Mouse (Mus musculus) lung, adult 2 months (tissue): ENCODE measurements around the gene Lrrc15. TPM values are rescaled to one million over a fixed set of nuclear protein-coding genes. Genes with fewer than 3 reads are reported as not detected.

ENCODE experiments used
- DNase-seq: peaks from one replicate; pipeline ENCODE4 v3.0.0; 2022
- H3K4me1 ChIP-seq: fragments of 200-500 bp; 2 replicates; pipeline ENCODE4 v1.6.1; 2011; ENCODE audit warnings: low read length; ENCODE audit not compliant: control insufficient read depth, insufficient read depth
- H3K4me3 ChIP-seq: fragments of 200-500 bp; replicated peaks from 2 replicates; pipeline ENCODE3; 2011; ENCODE audit warnings: low read depth, mild to moderate bottlenecking, control low read depth, low read length; ENCODE audit errors: extremely low read depth
- CTCF ChIP-seq: fragments of 200-500 bp; IDR thresholded peaks from 2 replicates; pipeline ENCODE4 v1.5.1; 2011; ENCODE audit warnings: mild to moderate bottlenecking, low read length, control low read depth; ENCODE audit not compliant: insufficient read depth
- POLR2A ChIP-seq: fragments of 200-500 bp; IDR thresholded peaks from 2 replicates; pipeline ENCODE4 v1.6.1; 2011; ENCODE audit warnings: low read depth, mild to moderate bottlenecking, control low read depth, low read length, borderline replicate concordance; ENCODE audit errors: extremely low read depth
- WGBS: fragments of 180-500 bp; shearing (Covaris S2); methylation state at CpG from one replicate; pipeline ENCODE4 v1.1.7; 2018; 5-methylcytosine and 5-hydroxymethylcytosine counted together
- polyA plus RNA-seq: library from polyadenylated mRNA; depleted of rRNA; stranded (reverse); fragments of >200 nt; gene quantifications from 2 replicates; pipeline ENCODE4 v1.2.3, GENCODE M21; 2012

Gene Lrrc15
- polyA plus RNA-seq, 1 experiment, result 0.04 TPM

- 1% methylated on average over 2 of the region's 2 CpGs for WGBS
- no peak for TF ChIP-seq POLR2A
- peak; percentile 88 for TF ChIP-seq CTCF
- DNase-seq, result peak; percentile 69
- Histone ChIP-seq H3K4me3 (no peak overlapping the region), H3K4me1 (no peaks in the 10 kb centered on the region)
These were observed 20.4 kb downstream of the Lrrc15 start for GRCm38 (mm10) chr16:30262664-30263063.

GRCm38 (mm10) chr16:30262157-30262556 is 20.9 kb downstream of the Lrrc15 start:
- WGBS, result 78% methylated on average over 10 of the region's 10 CpGs
- no peak overlapping the region for H3K4me3 ChIP-seq
- H3K4me1 ChIP-seq, result no peaks in the 10 kb centered on the region
- no peak for TF ChIP-seq POLR2A
- no peak for TF ChIP-seq CTCF
- DNase-seq, result no peak

GRCm38 (mm10) chr16:30261341-30261740 is 21.7 kb downstream of the Lrrc15 start:
- no peaks in the 10 kb centered on the region for H3K4me1 ChIP-seq
- no peak overlapping the region for H3K4me3 ChIP-seq
- 85% methylated on average over 9 of the region's 9 CpGs for WGBS
- TF ChIP-seq CTCF (no peak), POLR2A (no peak)
- no peak for DNase-seq

- H3K4me1 ChIP-seq, result no peaks in the 10 kb centered on the region
- H3K4me3 ChIP-seq, result no peak overlapping the region
- 83% methylated on average over 15 of the region's 15 CpGs for WGBS
- no peak for DNase-seq
- no peak for TF ChIP-seq POLR2A
- no peak for TF ChIP-seq CTCF
These were observed 22.9 kb downstream of the Lrrc15 start for GRCm38 (mm10) chr16:30260012-30260635.

GRCm38 (mm10) chr16:30259444-30259843 is 23.6 kb downstream of the Lrrc15 start:
- TF ChIP-seq POLR2A (no peak), CTCF (no peak)
- WGBS, result 66% methylated on average over 10 of the region's 10 CpGs

GRCm38 (mm10) chr16:30258441-30258840 is 24.6 kb downstream of the Lrrc15 start:
- whole genome bisulfite sequencing, result 89% methylated on average over 7 of the region's 7 CpGs
- no peak for DNase-seq
- no peaks in the 10 kb centered on the region for H3K4me1 ChIP-seq
- TF ChIP-seq POLR2A, result no peak
- TF ChIP-seq CTCF, result no peak
- no peak overlapping the region for H3K4me3 ChIP-seq

More at GRCm38 (mm10) chr16:30259444-30259843, 23.6 kb downstream of the Lrrc15 start:
- Histone ChIP-seq H3K4me3 (no peak overlapping the region), H3K4me1 (no peaks in the 10 kb centered on the region)
- DNase-seq, result no peak

- TF ChIP-seq POLR2A (no peak), CTCF (no peak)
- WGBS, result 62% methylated on average over 9 of the region's 9 CpGs
- Histone ChIP-seq H3K4me1 (no peaks in the 10 kb centered on the region), H3K4me3 (no peak overlapping the region)
- no peak for DNase-seq
These were observed 25.3 kb downstream of the Lrrc15 start for GRCm38 (mm10) chr16:30257718-30258117.

- DNase-seq, result no peak
- no peaks in the 10 kb centered on the region for H3K4me1 ChIP-seq
- H3K4me3 ChIP-seq, result no peak overlapping the region
- TF ChIP-seq POLR2A, result no peak
- no peak for TF ChIP-seq CTCF
- WGBS, result 65% methylated on average over 7 of the region's 7 CpGs
These were observed 28.0 kb downstream of the Lrrc15 start for GRCm38 (mm10) chr16:30255061-30255460.

- TF ChIP-seq POLR2A, result no peak
- TF ChIP-seq CTCF, result no peak
- WGBS, result 65% methylated on average over 9 of the region's 9 CpGs
- Histone ChIP-seq H3K4me3 (no peak overlapping the region), H3K4me1 (no peaks in the 10 kb centered on the region)
- no peak for DNase-seq
These were observed 29.2 kb downstream of the Lrrc15 start for GRCm38 (mm10) chr16:30253900-30254299.

GRCm38 (mm10) chr16:30253374-30253773 is 29.7 kb downstream of the Lrrc15 start:
- H3K4me3 ChIP-seq, result no peak overlapping the region
- no peaks in the 10 kb centered on the region for H3K4me1 ChIP-seq
- WGBS, result 86% methylated on average over 4 of the region's 4 CpGs
- no peak for TF ChIP-seq CTCF
- no peak for TF ChIP-seq POLR2A
- no peak for DNase-seq
